ENCODE assay signal across 12 mouse cellular contexts in genomic region chr15:78563937-78564336, GRCm38 (mm10). TPM values are rescaled to one million over a fixed set of nuclear protein-coding genes. Genes with fewer than 3 reads are reported as not detected.
A peak's percentile ranks its signal among the peaks of the same experiment; 100 is the strongest.
DNase-seq lines count a peak whose midpoint lies in the region; ATAC-seq and TF ChIP-seq lines count a peak whose summit lies in the region.
"Had no signal": no experiment of that assay in that cellular context is flagged by ENCODE, and none has a peak within 500 bp of the region (broad histone marks: within the 10 kb centered on the region; RNA-seq: fewer than 3 reads in every experiment).

No protein-coding gene starts in this region.

- no peak overlapping the region for H3K4me2 ChIP-seq in stomach, postnatal 0 days (replicated peaks; ENCODE audit: low read depth)
- H3K4me2 ChIP-seq: embryonic facial prominence, embryonic 12.5 days had no signal

- H3K36me3 ChIP-seq in heart, embryonic 10.5 days = no peaks in the 10 kb centered on the region
- H3K36me3 ChIP-seq in embryonic facial prominence, embryonic 10.5 days (replicated peaks) = no peaks in the 10 kb centered on the region
- no peaks in the 10 kb centered on the region for H3K36me3 ChIP-seq in stomach, postnatal 0 days (ENCODE audit: control insufficient read depth, insufficient read depth, low read length)
- H3K36me3 ChIP-seq: embryonic facial prominence, embryonic 12.5 days; hindbrain, embryonic 10.5 days had no signal

- H3K27me3 ChIP-seq in heart, embryonic 10.5 days (ENCODE audit: insufficient read depth, poor library complexity, severe bottlenecking) = no peaks in the 10 kb centered on the region
- H3K27me3 ChIP-seq in embryonic facial prominence, embryonic 10.5 days (replicated peaks; ENCODE audit: low read depth, poor library complexity, severe bottlenecking) = no peaks in the 10 kb centered on the region
- no peaks in the 10 kb centered on the region for H3K27me3 ChIP-seq in stomach, postnatal 0 days (ENCODE audit: control insufficient read depth, insufficient read depth, low read length)
- H3K27me3 ChIP-seq: embryonic facial prominence, embryonic 12.5 days had no signal

- H3K9ac ChIP-seq in stomach, postnatal 0 days (ENCODE audit: low read length) = no peak overlapping the region
- H3K9ac ChIP-seq: embryonic facial prominence, embryonic 12.5 days had no signal

- peak overlapping the region; percentile 52; the same call in 1 of the 2 replicates for H3K27ac ChIP-seq in heart, embryonic 10.5 days
- no peak overlapping the region for H3K27ac ChIP-seq in embryonic facial prominence, embryonic 10.5 days (replicated peaks)
- no peak overlapping the region for H3K27ac ChIP-seq in stomach, postnatal 0 days (replicated peaks)
- H3K27ac ChIP-seq: embryonic facial prominence, embryonic 12.5 days; hindbrain, embryonic 10.5 days had no signal

- no peaks in the 10 kb centered on the region for H3K9me3 ChIP-seq in heart, embryonic 10.5 days
- no peaks in the 10 kb centered on the region for H3K9me3 ChIP-seq in embryonic facial prominence, embryonic 10.5 days
- H3K9me3 ChIP-seq in stomach, postnatal 0 days (ENCODE audit: control insufficient read depth, low read length) = no peaks in the 10 kb centered on the region
- H3K9me3 ChIP-seq: embryonic facial prominence, embryonic 12.5 days; hindbrain, embryonic 10.5 days had no signal

- intact Hi-C loops in heart, postnatal 10 days (cut with DNase I) = no loop called here

- peaks cover 36% of the 10 kb centered on the region for H3K4me1 ChIP-seq in heart, embryonic 10.5 days
- peaks cover 16% of the 10 kb centered on the region for H3K4me1 ChIP-seq in embryonic facial prominence, embryonic 10.5 days
- no peaks in the 10 kb centered on the region for H3K4me1 ChIP-seq in stomach, postnatal 0 days (replicated peaks; ENCODE audit: control insufficient read depth, insufficient read depth)
- H3K4me1 ChIP-seq: embryonic facial prominence, embryonic 12.5 days had no signal

- no peak overlapping the region for H3K4me3 ChIP-seq in heart, embryonic 10.5 days
- no peak overlapping the region for H3K4me3 ChIP-seq in embryonic facial prominence, embryonic 10.5 days
- no peak overlapping the region for H3K4me3 ChIP-seq in stomach, postnatal 0 days (ENCODE audit: low read depth, low read length)
- H3K4me3 ChIP-seq: embryonic facial prominence, embryonic 12.5 days; hindbrain, embryonic 10.5 days had no signal

- peak; percentile 83 for ATAC-seq in monocyte, adult 5-6 weeks (replicated peaks; ENCODE audit: insufficient number of reproducible peaks, low FRiP score, low TSS enrichment, poor library complexity, severe bottlenecking)
- ATAC-seq in stomach, postnatal 0 days (ENCODE audit: low FRiP score, low TSS enrichment) = no peak

- TF ChIP-seq EP300 in stomach, postnatal 0 days (optimal IDR thresholded peaks at IDR 0.05) = no peak

- DNase-seq in heart, embryonic 10.5 days (ENCODE audit: low spot score) = no peak
- no peak for DNase-seq in heart, postnatal 10 days
- peak; percentile 90 for DNase-seq in induced T-regulatory cell, adult 2 months (ENCODE audit: low read depth)
- peak; percentile 70 to 74 for DNase-seq in thymus, postnatal 10 days (ENCODE audit: low spot score in 2 of 2)
- no peak for DNase-seq in frontal cortex, adult 2 months (ENCODE audit: extremely low spot score in 1 of 2, low spot score in 1 of 2)
- DNase-seq in embryonic facial prominence, embryonic 10.5 days (ENCODE audit: low spot score) = no peak
- DNase-seq in stomach, postnatal 0 days (ENCODE audit: low spot score) = no peak
- DNase-seq: gastrocnemius, postnatal 25 days; kidney, postnatal 25 days had no signal

- TF ChIP-seq CTCF in stomach, postnatal 0 days (IDR thresholded peaks at IDR 0.05; ENCODE audit: low read depth) = no peak

- 73% methylated on average over 5 of the region's 5 CpGs for WGBS in heart, embryonic 10.5 days
- WGBS in embryonic facial prominence, embryonic 10.5 days = 79% methylated on average over 5 of the region's 5 CpGs
- 70% methylated on average over 5 of the region's 5 CpGs for WGBS in stomach, postnatal 0 days

RNA-seq across cellular contexts. Expression of gene Rac2, which starts 8.6 kb away (rescaled TPM):
- 5.9 and 13.0 TPM in 2 replicates for polyA plus RNA-seq in heart, embryonic 10.5 days (2016; fragmentation: Nextera tagmentation; extraction: Ambion mirVana)
- 1 to 10 TPM; 4.6 to 4.7 TPM for total RNA-seq in heart, postnatal 10 days (2021)
- total RNA-seq in monocyte, adult 5-6 weeks (2017) = 125 to 216 TPM (median 199 TPM) in 3 replicates
- 2.7 and 4.7 TPM in 2 replicates for polyA plus RNA-seq in frontal cortex, adult 2 months (2012; rRNA removed)
- polyA plus RNA-seq in embryonic facial prominence, embryonic 10.5 days (2016; fragmentation: Nextera tagmentation; extraction: Ambion mirVana) = 5.0 and 7.7 TPM in 2 replicates
- polyA plus RNA-seq in stomach, postnatal 0 days (2015; fragmentation: Nextera tagmentation; extraction: Ambion mirVana) = 6.4 and 8.0 TPM in 2 replicates

RNA-seq across cellular contexts. Expression of gene Sstr3, which starts 19.5 kb away (rescaled TPM):
- polyA plus RNA-seq in heart, embryonic 10.5 days (2016; fragmentation: Nextera tagmentation; extraction: Ambion mirVana) = 0.12 TPM in 1 of 2 replicates, not detected in the other
- under 1 TPM in 1 of 2 experiments, not detected in 1; 0.20 TPM for total RNA-seq in heart, postnatal 10 days (2021)
- total RNA-seq in monocyte, adult 5-6 weeks (2017) = 0.10 to 0.29 TPM in 2 of 3 replicates, not detected in the other
- polyA plus RNA-seq in frontal cortex, adult 2 months (2012; rRNA removed) = 18.5 and 24.4 TPM in 2 replicates
- polyA plus RNA-seq in embryonic facial prominence, embryonic 10.5 days (2016; fragmentation: Nextera tagmentation; extraction: Ambion mirVana) = not detected in 2 replicates
- polyA plus RNA-seq in stomach, postnatal 0 days (2015; fragmentation: Nextera tagmentation; extraction: Ambion mirVana) = 0.02 and 0.08 TPM in 2 replicates
- total RNA-seq: gastrocnemius, postnatal 25 days had no signal
- polyA plus RNA-seq: embryonic facial prominence, embryonic 12.5 days had no signal

RNA-seq across cellular contexts. Expression of gene C1qtnf6, which starts 32.7 kb away (rescaled TPM):
- polyA plus RNA-seq in heart, embryonic 10.5 days (2016; fragmentation: Nextera tagmentation; extraction: Ambion mirVana) = 19.0 and 28.4 TPM in 2 replicates
- total RNA-seq in heart, postnatal 10 days (2021) = 10 to 100 TPM; 89.5 to 98.7 TPM
- total RNA-seq in monocyte, adult 5-6 weeks (2017) = 0.67 to 0.87 TPM in 2 of 3 replicates, not detected in the other
- polyA plus RNA-seq in frontal cortex, adult 2 months (2012; rRNA removed) = 4.7 and 4.9 TPM in 2 replicates
- 9.6 and 10.4 TPM in 2 replicates for polyA plus RNA-seq in embryonic facial prominence, embryonic 10.5 days (2016; fragmentation: Nextera tagmentation; extraction: Ambion mirVana)
- polyA plus RNA-seq in stomach, postnatal 0 days (2015; fragmentation: Nextera tagmentation; extraction: Ambion mirVana) = 20.2 and 24.6 TPM in 2 replicates

RNA-seq across cellular contexts. Expression of gene Cyth4, which starts 32.9 kb away (rescaled TPM):
- 2.3 and 5.0 TPM in 2 replicates for polyA plus RNA-seq in heart, embryonic 10.5 days (2016; fragmentation: Nextera tagmentation; extraction: Ambion mirVana)
- total RNA-seq in heart, postnatal 10 days (2021) = 1 to 10 TPM; 4.8 to 6.9 TPM
- total RNA-seq in monocyte, adult 5-6 weeks (2017) = 298 to 420 TPM (median 312 TPM) in 3 replicates
- 14.7 and 16.9 TPM in 2 replicates for polyA plus RNA-seq in frontal cortex, adult 2 months (2012; rRNA removed)
- polyA plus RNA-seq in embryonic facial prominence, embryonic 10.5 days (2016; fragmentation: Nextera tagmentation; extraction: Ambion mirVana) = 3.8 and 5.8 TPM in 2 replicates
- 5.2 and 5.8 TPM in 2 replicates for polyA plus RNA-seq in stomach, postnatal 0 days (2015; fragmentation: Nextera tagmentation; extraction: Ambion mirVana)

Comparison
In these comparisons a context has a peak if more than half of its experiments do, and no peak if none do; other contexts are left out.
1. DNase-seq: peak in induced T-regulatory cell, adult 2 months (single experiment) and thymus, postnatal 10 days (2 of 2); none in heart, embryonic 10.5 days (single experiment), heart, postnatal 10 days (0 of 2), frontal cortex, adult 2 months (0 of 2), embryonic facial prominence, embryonic 10.5 days (single experiment) and stomach, postnatal 0 days (single experiment).
2. RNA of gene Sstr3, which starts 19.5 kb away (polyA plus RNA-seq): 18.5 to 24.4 TPM in frontal cortex, adult 2 months; 0.02 to 0.08 TPM in stomach, postnatal 0 days, 0.12 TPM in heart, embryonic 10.5 days and not detected in embryonic facial prominence, embryonic 10.5 days; every median in the first group is over 10 times any median in the second.